Mouse (Mus musculus) gastrocnemius, adult 18-20 months (tissue): Measurements from ENCODE around the gene Serinc3. TPM values are rescaled to one million over a fixed set of nuclear protein-coding genes. Genes with fewer than 3 reads are reported as not detected.
A peak's percentile ranks its signal among the peaks of the same experiment; 100 is the strongest.

Experiments used
- DNase-seq: peaks from one replicate; pipeline ENCODE4 v3.0.0; 2021; ENCODE audit warnings: low spot score
- total RNA-seq, 2 experiments: library from RNA; stranded (reverse); gene quantifications; 2 replicates each; pipeline ENCODE4 v1.2.3; 2021

Gene Serinc3
- total RNA-seq, 2 experiments from 2014 or later: 103 to 119 TPM

DNA sequence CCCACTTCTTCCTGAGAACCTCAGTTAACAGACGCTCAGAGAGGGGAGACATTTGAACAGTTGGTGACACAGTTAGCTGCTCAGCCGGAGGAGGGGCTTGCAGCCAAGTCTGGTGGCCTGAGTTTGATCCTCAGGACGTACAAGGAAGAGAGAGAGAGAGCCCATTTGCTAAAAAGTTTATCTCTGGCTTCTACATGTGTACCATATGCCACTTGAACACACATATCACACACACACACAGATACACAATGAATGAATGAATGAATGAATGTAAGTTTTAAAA is 48.1 kb downstream of the Serinc3 start:
- no peak for DNase-seq

DNA sequence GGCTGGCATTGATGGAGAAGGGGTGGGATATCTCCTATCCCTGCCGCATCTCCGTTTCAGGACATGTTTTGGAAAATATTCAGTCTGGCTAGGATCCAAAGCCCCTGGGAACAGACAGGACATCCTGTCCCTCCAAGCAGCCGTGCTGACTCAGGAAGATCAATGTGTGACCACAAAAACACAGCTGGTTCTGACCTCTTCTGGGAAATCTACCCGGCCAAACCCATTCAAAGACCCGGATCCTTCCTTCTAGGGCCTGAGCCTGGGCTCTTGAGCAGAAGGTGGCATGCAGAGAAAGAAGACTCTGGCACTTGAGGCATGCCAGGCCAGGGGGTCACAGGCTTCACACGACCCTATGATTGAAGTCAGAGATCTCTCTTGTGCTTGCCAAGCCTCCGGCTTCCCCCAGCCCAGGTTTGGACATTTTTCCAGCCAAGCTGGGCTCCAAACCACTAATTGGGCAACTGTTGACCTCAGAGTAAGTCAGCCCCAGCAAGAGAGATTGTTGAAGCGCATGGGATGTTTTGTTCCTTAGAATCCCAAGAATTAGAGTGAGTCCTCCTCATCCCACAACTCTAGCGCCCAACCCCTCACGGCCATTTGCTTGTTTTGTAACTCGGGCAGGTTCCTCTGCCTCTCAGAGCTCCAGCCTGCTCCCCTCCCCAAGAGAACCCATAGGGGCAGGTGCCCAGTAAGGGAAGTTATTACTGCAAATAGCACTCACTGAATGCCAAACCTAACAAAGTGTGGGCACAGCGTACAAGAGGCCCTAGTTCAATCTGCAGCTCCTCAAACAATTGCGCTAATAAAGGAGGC is 48.7 kb downstream of the Serinc3 start:
- peak; percentile 92 for DNase-seq

DNA sequence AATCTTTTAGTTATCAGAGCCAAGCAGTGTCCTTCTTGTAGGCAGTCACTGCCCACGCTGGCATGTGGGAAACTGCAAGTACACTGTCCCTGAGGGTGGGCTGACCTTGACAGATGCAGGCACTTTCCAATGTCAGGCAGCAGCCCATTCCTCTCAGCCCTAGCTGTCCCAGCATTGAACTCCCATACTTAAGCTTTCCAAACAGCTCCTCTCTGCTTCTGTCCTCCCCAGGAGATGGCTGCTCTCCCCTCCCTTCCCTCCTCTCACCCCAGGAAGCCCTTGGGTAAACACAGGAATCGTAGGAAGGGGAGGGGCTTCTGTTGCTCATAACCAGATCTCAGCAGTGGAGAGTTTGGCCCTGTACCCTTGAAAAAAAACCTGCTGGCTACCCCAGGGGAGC is 49.8 kb downstream of the Serinc3 start:
- peak; percentile 48 for DNase-seq

DNA sequence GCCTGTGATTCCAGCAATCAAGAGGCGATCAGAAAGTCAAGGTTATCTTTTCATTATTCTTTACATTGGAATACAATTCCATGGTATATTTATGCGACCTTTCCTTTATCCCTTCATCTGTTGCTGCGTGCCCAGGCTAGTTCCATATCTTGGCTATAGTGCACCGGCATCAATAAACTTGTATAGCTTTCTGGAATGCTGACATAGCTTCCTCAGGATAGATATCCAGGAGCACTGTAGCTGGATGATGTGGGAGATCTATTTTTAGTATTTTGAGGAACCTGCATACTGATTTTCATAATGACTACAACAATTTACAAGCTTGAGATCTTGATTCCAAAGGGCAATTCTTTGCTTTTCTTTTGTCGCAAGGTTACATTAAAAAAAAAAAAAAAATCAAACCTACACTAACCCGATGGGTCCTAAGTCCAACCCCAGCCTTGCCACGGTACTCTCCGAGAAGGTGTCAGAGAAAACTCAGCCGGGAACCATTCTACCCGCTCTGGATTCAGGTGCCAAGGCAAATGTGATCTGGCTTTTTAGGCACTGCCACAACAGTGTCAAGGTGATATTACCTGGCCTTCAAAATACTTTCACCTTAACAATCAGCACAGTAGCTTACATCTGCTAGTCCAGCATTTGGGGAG is 51.2 kb downstream of the Serinc3 start:
- DNase-seq: no peak

DNA sequence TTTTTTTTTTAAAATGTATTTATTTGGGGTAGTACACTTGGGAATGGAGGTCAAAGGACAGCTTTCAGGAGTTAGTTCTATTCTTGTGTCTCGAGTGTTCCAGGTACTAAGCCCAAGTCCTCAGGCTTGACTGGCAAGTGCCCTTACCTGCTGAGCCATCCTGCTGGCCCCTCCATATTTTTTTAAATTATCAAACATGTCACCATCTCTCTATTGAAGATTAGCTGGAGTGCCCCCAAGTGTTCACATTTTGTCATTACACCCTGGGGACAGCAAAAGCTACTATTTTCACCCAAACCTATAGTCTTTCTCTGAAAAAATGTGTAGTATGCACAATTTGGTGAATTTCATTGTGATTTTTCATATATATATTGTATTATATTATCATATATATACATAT is 52.8 kb downstream of the Serinc3 start:
- DNase-seq: no peak

DNA sequence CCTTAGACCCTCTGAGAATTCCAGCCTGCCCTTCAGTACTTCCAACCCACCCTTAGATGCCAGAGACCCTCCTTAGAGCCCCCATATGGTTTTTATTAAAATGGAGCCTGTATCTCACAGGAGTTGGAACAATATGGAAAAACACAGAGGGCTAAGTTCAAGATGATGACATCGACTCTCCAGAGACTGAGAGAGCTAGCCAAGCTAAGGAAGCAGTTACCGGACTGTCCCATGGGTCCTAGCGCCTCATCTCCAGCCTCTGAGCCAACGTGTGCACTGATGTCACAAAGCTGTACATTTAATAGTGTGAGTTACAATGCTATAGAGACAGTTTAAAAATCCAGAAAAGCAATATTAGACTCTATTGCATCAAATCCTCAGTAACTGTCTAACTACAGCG is 53.9 kb downstream of the Serinc3 start:
- no peak for DNase-seq

DNA sequence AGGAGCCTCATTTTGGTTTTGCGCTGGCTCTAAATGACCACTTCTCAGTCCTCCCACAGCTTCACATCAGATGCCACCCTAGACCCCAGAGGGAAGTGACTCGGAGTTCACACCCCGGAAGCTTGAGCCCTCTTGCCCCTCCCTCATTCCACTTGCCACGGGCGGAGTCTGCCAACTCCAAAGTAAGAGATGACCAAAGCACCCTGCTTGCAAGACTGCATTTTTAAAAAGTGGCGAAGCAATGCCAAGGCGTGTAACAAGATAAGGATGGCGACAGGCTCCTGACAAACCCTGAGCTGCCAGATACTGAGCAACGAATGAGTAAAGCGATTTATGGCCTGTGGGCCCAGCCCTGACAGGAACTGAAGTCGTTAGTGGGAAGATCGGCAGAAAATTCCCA is 54.7 kb downstream of the Serinc3 start:
- no peak for DNase-seq

DNA sequence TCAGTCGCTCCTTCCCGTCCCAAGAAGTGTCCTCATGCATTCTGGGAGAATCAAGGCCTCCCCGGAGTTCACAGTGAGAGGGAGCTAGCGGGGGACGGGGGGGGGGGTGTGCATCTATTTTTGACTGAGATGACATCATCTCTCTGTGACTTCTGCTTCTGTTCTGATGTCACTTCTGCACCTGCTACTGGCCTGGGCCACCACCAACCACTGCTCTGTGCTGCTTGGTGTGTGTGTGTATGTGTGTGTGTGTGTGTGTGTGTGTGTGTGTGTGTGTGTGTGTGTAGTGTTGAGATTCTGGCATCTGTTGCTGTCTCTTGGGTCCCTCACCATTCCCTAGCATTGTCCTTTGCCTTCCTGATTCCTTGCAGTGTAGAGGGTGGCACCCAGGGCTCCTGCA is 57.4 kb downstream of the Serinc3 start:
- no peak for DNase-seq

DNA sequence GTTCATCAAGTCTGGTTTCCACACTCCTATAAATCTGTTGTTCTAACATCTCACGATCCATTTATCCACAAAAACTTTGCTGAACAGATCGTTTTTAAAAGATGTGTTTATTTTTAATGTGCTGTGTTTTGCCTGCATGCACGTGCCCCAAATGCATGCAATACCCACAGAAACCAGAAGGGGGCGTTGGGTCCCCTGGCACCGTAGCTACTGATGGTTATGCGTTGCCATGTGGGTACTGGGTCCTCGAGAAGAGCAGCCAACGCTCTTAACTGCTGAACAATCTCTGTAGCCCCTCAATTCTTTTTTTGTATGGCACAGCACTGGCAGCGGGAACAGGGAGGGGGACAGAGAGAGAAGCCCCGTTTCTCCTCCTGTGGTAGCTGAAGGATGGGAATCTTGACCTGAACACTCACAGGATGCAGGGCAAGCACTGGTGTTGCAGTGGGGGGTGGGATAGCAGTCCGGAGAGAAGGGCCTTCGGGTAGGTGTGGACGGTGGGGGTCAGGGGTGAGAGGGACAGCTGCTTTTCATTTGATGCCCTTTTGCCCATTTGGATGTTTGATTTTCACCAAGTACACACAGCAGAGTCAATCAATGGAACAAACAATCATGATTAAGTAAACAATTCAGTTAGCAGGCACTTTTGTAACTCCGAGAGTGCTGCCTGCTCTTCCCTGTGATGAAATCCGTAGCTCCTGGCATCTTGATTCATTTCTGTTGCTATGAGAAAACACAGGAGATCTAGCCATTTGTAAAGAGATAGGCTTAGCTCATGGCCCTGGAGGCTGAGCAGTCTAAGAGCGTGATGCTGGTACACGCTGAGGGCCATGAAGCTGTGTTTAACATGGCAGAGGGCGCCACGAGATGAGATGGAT is 58.3 kb downstream of the Serinc3 start:
- no peak for DNase-seq

DNA sequence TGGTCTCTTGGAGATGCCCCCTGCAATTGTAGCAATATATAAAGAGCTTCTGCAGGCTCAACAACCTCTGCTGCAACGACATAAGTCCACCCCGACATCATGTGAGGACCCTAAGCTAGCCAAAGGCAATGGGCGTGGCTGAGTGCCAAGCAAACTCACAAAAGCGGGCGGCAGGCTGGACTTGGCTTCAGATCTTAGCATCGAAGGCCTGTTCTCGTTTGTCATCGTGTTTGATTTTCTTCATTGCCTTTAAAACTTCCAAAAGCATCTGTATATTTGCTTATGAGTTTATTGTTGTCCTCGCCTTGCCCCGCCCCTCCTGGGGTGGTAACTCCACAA is 60.9 kb downstream of the Serinc3 start:
- no peak for DNase-seq

DNA sequence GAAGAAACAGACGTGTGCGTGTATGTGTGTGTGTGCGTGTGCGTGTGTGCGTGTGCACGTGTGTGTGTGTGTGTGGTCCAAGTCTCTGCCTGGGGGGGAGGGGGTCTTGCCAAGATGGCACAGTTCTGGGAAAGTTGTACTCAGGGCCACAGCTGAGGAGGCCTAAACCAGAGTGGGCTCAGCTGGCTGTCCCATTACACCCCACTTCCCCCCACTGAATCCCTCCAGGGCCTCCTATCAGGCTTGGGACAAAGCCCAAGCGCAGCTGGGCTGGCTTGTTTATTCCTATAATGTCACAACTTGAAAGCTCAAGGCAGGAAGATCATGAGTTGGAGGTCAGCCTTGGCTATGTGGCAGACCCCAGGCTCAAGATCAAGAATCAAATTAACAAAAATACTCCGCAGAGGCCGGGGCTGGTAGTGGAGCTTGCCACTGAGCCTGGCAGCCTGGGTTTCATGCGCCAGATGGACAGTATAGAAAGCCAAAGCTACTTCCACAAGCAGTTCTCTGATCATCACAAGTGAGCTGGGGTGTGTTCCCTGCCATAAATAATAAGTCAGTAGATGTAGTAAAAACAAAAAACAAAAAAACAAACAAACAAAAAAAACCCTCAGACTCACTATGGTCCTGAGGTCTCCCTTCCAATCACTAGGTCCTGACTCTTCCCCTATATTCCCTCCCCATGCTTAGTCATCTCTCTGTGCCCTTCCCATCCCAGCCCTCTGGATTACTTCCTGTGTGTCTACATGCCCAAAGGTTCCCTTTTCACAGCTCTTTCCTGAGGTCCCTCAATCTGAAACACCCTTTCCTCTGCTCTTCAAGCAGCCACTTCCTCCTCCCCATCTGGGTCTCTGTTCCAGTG is 61.5 kb downstream of the Serinc3 start:
- DNase-seq: no peak

DNA sequence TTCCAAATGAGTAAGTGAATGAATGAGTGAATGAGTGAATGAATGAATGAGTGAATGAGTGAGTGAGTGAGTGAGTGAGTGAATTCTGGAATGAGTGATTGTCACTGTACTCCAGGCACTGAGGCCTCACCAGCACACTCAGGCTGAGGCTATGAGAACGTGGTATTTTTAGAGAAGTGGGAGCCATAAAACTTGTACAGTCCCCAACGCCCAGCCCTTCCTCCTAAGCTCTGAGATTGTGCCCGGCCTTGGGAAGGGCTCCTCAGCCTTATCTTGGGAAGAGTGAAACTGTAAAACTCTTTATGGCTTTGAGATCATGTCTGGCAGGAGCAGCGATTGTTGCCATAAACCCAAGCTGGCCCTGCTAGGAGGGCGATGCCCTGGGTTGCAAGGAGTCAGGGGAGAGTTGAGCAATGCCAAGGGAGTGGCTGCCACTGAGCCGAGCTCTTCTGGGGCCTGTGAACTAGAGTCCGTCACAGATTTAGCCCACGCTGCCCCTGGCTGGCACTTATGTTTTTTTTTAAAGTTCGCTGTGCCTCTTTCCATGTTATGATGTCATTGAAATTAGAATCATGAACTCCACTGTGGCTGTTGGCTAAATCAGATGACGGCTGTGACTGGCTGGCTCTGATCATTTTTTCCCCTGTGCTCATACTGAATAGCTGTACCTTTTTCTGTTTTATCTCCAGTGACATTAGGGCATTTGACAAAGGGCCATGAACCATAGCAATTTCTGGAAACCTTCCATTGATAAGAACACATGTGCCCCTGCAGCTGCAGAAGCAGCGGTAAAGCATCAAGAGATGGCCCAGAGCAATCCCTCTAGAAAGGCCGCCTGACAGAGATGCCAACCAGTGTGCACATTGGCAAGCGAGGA is 64.6 kb downstream of the Serinc3 start:
- no peak for DNase-seq

DNA sequence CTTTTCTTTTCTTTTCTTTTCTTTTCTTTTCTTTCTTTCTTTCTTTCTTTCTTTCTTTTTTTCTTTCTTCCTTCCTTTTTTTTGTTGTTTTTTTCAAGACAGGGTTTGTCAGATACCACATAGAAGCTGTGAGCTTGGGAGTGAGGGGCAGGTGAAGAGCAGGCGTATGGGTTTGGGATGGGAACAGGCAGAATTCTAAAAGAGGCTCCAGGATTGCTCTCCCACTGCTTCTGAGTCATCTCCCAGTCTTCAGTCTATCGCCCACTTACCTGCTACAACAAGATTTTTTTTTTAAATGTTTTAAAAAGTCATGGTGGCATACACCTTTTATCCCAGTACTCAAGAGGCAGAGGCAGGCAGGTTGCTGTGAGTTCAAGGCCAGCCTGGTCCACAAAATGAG is 66.9 kb downstream of the Serinc3 start:
- DNase-seq: no peak

DNA sequence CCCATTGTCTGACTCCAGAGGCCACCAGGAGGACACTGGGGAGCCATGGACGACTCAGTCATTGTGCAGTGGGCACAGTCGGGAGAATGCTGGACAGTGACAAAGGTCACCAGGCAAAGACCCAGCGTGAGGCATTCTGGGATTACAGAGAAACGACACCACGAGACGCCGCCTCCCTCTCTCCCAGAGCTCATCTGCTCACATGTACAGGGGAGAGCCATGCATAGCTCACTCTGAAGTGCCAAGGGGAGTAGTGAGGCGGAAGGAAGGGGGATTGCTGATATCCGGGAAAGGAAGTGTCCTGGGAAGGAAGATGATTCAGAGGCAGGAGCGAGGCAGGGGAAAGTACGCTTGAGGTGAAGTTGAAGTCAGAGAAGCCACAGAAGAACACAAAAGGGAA is 69.7 kb downstream of the Serinc3 start:
- DNase-seq: no peak

DNA sequence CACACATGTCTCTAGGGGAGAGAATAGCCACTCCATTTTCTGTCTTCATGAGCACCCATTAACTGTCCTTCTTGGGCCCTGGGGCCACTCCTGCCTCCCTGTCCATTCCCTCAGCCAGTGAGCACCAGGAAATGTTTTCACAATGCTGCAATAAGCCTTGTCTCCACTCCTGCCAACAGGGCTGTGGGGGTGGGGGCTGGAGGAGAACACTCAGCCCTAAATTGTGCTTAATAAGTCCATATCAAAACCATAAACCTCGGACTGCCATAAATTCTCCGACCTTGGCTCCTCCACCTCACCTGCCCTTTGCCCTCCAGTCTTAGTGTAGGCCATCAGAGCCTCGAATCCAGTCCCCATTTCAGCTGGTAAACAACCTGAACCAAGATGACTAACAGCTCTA is 70.6 kb downstream of the Serinc3 start:
- no peak for DNase-seq

Other genes starting within 250 kb of the Serinc3 start
- 100 to 1,000 TPM; 401 to 487 TPM for gene Jph2, start 247.1 kb downstream of the Serinc3 start, total RNA-seq
- 10 to 100 TPM; 31.4 to 38.1 TPM for gene Oser1, start 220.4 kb downstream of the Serinc3 start, total RNA-seq
- under 1 TPM in 1 of 2 experiments, not detected in 1; 0.21 TPM for gene Gdap1l1, start 206.7 kb downstream of the Serinc3 start, total RNA-seq
- gene Fitm2, start 172.5 kb downstream of the Serinc3 start, total RNA-seq: 10 to 100 TPM; 76.5 TPM
- gene R3hdml, start 152.8 kb downstream of the Serinc3 start, total RNA-seq: not detected
- gene Hnf4a, start 138.3 kb downstream of the Serinc3 start, total RNA-seq: under 1 TPM; 0.21 to 0.28 TPM
- gene Ttpal, start 42.8 kb downstream of the Serinc3 start, total RNA-seq: 1 to 10 TPM; 4.2 to 4.9 TPM
- gene Pkig, start 13.3 kb upstream of the Serinc3 start, total RNA-seq: 100 to 1,000 TPM; 113 to 126 TPM
- under 1 TPM; 0.26 to 0.43 TPM for gene Ada, start 105.1 kb upstream of the Serinc3 start, total RNA-seq
- gene Ccn5, start 175.7 kb upstream of the Serinc3 start, total RNA-seq: under 1 TPM; 0.82 to 0.95 TPM
- gene Kcnk15, start 208.5 kb upstream of the Serinc3 start, total RNA-seq: not detected